Mouse (Mus musculus): ENCODE measurements around the gene Comt. TPM values are rescaled to one million over a fixed set of nuclear protein-coding genes. Genes with fewer than 3 reads are reported as not detected.
A peak's percentile ranks its signal among the peaks of the same experiment; 100 is the strongest.

Gene Comt
- polyA plus RNA-seq, 1 experiment from 2014 or later: 62.0 TPM

DNA sequence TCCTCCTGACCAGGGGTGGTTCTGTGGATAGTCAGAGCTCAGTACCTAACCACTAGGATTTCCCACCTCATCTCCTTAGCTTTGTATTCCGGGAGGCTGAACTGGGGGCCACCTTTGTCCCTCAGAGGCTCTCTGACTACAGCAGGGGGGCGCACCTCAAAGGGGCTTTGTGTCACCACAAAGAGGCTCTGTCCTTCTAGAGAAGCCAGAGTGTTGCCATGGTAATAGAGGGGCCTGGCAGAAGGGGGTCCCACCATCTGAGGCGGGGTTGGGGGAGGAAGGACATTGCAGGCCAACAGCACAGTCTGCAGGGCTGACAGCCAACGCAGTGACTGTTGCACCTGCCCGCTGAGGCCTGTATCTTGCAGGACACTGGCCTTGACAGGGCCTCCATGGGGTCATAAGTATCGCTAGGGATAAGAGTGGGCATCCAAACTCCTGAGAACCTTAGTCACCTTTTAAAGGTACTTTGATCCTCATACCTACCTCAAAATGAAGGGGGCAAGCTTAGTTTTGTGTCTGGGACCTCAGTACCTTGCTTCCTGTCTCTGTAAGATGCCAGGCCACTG lies 46.1 kb downstream of the Comt start:
- Histone ChIP-seq H3K36me3 (no peaks in the 10 kb centered on the region), H3K4me3 (peak overlapping the region; percentile 30), H3K9me3 (replicated peaks) (no peaks in the 10 kb centered on the region), H3K27ac (replicated peaks) (peak overlapping the region; percentile 93), H3K27me3 (ENCODE audit: low read depth, poor library complexity, severe bottlenecking) (no peaks in the 10 kb centered on the region), H3K4me1 (peaks cover 91% of the 10 kb centered on the region)
- 16% methylated on average over 6 of the region's 6 CpGs for WGBS
- peak; percentile 89 for DNase-seq (ENCODE audit: low spot score)

DNA sequence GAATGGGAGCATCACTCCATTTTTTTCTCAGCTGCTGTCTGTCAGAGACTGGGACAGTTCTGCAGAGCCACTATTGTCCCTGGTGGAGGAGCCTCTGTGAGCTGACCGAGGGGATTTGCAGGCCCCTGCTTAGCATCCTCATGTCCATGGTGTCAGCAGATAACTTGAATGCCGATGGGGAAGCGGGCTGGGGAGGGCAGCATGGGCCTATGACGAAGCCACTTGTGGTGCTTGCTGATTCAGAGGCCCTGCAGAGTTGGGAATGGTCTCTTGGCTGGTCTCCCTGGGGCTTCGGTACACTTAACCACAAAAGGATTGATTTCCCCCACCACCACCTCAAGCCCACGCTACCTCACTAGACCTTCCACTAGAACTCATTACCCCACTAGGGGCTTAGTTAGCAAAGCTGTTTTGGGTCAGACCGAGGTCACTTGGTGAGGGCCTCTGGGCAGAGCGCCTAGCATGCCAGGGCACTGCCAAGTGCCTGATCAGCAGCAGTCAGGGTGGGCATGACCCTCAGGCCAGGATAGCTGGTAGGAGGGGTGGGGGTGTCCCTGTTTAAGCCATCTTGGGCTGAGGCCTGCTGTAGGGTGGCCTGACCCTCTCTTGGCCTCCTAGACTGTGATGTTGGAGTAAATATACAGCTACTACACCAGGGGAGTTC lies 47.2 kb downstream of the Comt start:
- 65% methylated on average over 8 of the region's 8 CpGs for WGBS
- Histone ChIP-seq H3K36me3 (no peaks in the 10 kb centered on the region), H3K27ac (replicated peaks) (peak overlapping the region; percentile 93), H3K4me1 (peaks cover 84% of the 10 kb centered on the region), H3K27me3 (ENCODE audit: low read depth, poor library complexity, severe bottlenecking) (no peaks in the 10 kb centered on the region), H3K4me3 (no peak overlapping the region), H3K9me3 (replicated peaks) (no peaks in the 10 kb centered on the region)
- no peak for DNase-seq (ENCODE audit: low spot score)

DNA sequence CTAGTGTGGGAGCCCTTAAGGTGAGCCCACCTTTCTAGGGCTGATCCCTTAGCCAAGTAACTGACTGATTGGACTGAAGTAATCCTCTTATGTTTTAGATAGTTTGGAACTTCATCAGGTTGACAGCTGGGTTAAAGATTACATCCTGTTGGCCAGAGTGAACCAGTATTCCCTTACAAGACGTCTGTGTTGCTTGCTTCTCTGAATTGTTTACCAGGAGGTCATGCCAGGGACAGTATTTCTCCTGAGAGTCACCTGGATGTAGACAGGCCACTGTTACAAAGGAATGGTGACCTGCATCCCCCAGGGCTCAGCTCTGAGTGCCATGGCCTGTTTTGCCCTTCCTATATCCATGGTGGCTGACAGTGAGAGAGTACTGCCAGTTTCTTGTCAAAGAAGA lies 48.2 kb downstream of the Comt start:
- Histone ChIP-seq H3K9me3 (replicated peaks) (no peaks in the 10 kb centered on the region), H3K36me3 (no peaks in the 10 kb centered on the region), H3K27ac (replicated peaks) (peak overlapping the region; percentile 93), H3K4me1 (peaks cover 77% of the 10 kb centered on the region), H3K4me3 (no peak overlapping the region), H3K27me3 (ENCODE audit: low read depth, poor library complexity, severe bottlenecking) (no peaks in the 10 kb centered on the region)
- 50% methylated on average over 1 of the region's 1 CpGs for WGBS
- no peak for DNase-seq (ENCODE audit: low spot score)

DNA sequence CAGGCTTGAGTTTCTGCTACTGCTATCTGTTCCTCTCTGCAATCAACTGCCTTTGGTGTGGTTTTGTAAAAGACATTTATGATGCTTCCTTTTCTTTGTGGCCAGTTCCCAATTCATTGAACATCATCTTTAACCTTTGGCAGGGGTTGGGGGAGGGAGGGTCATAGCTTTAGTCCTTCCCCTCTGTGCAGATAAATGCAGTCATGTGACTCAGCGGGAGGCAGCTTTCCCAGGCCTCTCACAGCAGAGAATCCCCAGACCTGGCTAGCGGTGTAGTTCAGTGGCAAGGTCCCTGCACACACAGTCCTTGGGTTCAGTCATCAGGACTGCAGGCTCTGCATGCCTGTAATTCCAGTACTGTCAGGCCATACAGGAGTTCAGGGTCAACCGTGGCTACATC lies 49.4 kb downstream of the Comt start:
- H3K9me3 ChIP-seq (replicated peaks): no peaks in the 10 kb centered on the region
- 26% methylated on average over 3 of the region's 3 CpGs for WGBS
- peak overlapping the region; percentile 78 for H3K27ac ChIP-seq (replicated peaks)
- no peak overlapping the region for H3K4me3 ChIP-seq
- no peaks in the 10 kb centered on the region for H3K27me3 ChIP-seq (ENCODE audit: low read depth, poor library complexity, severe bottlenecking)
- peaks cover 64% of the 10 kb centered on the region for H3K4me1 ChIP-seq
- H3K36me3 ChIP-seq: 0 out of 2 replicates have a peak, but pooled peaks cover 4% of the 10 kb centered on the region
- DNase-seq (ENCODE audit: low spot score): peak; percentile 41

DNA sequence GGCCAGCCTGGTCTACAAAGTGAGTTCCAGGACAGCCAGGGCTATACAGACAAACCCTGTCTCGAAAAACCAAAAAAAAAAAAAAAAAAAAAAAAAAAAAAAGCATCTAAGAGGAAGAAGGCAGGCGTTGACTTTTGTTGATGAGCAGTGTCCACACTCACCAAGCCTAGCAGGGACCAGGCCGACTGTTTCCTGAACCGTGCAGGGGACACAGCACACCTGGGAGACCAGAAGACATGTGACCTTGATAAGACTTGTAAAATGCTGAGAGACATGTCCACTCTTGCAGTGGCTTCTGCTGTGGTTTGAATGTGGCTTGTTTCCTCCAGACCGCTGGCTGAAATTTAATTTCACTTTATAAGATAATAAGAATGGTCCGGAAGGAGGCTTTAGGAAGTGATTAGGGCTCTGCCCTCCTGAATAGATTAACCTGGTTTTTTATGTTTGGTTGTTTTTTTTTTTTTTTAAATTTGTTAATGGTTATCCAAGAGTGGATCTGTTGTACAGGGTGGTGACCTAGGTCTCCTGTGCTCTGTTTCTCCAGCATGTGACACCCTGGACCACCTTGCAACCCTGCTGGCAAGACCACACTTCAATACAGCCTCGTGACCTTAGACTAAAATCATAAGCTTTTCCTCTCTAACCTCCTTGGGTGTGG lies 50.2 kb downstream of the Comt start:
- peaks cover 56% of the 10 kb centered on the region for H3K4me1 ChIP-seq
- H3K9me3 ChIP-seq (replicated peaks): no peaks in the 10 kb centered on the region
- peaks cover 8% of the 10 kb centered on the region; the same call in 1 of the 2 replicates for H3K36me3 ChIP-seq
- H3K27ac ChIP-seq (replicated peaks): peak overlapping the region; percentile 78
- DNase-seq (ENCODE audit: low spot score): no peak
- no peaks in the 10 kb centered on the region for H3K27me3 ChIP-seq (ENCODE audit: low read depth, poor library complexity, severe bottlenecking)
- 83% methylated on average over 6 of the region's 7 CpGs for WGBS
- no peak overlapping the region for H3K4me3 ChIP-seq

DNA sequence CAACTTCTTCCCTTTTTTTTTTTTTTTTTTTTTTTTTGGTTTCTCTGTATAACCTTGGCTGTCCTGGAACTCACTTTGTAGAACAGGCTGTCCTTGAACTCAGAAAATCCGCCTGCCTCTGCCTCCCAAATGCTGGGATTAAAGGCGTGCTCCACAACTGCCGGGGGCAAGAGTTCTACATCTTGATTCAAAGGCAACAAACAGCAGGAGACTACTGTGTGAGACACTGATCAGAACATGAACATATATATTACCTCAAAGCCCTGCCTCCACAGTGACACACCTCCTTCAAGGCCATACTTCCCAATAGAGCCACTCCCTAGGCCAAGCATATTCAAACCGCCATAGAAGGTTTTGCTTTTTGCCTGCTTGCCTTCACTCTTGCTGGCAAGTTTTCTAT lies 53.0 kb downstream of the Comt start:
- 90% methylated on average over 4 of the region's 4 CpGs for WGBS

DNA sequence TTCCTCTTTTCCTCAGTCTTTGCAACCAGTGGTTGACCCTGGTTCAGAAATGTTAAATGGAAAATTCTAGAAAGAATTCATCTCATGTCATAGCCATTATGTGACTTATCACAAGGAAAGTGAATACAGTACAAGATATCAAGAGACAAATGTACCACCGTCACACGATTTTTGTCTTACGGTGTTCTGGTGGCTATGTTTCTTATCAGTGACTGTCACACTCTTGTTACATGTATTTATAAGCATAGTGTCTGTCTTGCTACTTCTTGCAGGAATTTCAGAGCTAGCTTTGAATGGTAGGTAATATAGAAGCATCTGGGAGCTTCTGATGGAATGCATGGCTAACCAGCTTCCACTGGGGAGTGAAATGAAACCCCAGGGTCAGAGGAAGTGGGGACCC lies 56.5 kb downstream of the Comt start:
- Histone ChIP-seq H3K4me3 (no peak overlapping the region), H3K27ac (replicated peaks) (no peak overlapping the region), H3K9me3 (replicated peaks) (no peaks in the 10 kb centered on the region), H3K36me3 (peaks cover 8% of the 10 kb centered on the region; the same call in 1 of the 2 replicates), H3K4me1 (peaks cover 6% of the 10 kb centered on the region), H3K27me3 (ENCODE audit: low read depth, poor library complexity, severe bottlenecking) (no peaks in the 10 kb centered on the region)
- 92% methylated on average over 3 of the region's 3 CpGs for WGBS
- DNase-seq (ENCODE audit: low spot score): no peak

More for the DNA sequence above, 53.0 kb downstream of the Comt start:
- DNase-seq (ENCODE audit: low spot score): no peak
- Histone ChIP-seq H3K27me3 (ENCODE audit: low read depth, poor library complexity, severe bottlenecking) (no peaks in the 10 kb centered on the region), H3K36me3 (peaks cover 8% of the 10 kb centered on the region; the same call in 1 of the 2 replicates), H3K27ac (replicated peaks) (no peak overlapping the region), H3K4me1 (peaks cover 28% of the 10 kb centered on the region), H3K4me3 (no peak overlapping the region), H3K9me3 (replicated peaks) (no peaks in the 10 kb centered on the region)

DNA sequence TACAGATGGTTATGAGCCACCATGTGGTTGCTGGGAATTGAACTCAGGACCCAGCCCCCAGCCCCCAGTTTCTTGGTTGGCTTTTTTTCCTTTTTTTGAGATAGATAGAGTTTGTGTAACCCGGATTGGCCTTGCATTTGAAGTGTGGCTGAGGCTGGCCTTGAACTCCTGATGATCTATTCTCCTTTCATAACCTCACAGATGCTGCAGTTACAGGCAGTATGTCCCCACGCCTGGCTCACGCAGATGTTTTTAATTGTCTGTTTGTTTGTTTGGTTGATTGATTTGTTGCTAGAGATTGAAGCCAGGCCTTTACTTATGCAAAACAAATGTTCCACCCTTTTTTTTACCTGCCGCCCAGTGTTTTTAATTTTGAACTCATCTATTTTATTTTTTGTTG lies 59.8 kb downstream of the Comt start:
- 88% methylated on average over 4 of the region's 4 CpGs for WGBS
- Histone ChIP-seq H3K4me1 (no peaks in the 10 kb centered on the region), H3K27ac (replicated peaks) (no peak overlapping the region), H3K36me3 (peaks cover 21% of the 10 kb centered on the region), H3K9me3 (replicated peaks) (0 out of 2 replicates have a peak, but pooled peaks cover 4% of the 10 kb centered on the region), H3K27me3 (ENCODE audit: low read depth, poor library complexity, severe bottlenecking) (no peaks in the 10 kb centered on the region), H3K4me3 (no peak overlapping the region)
- DNase-seq (ENCODE audit: low spot score): no peak

DNA sequence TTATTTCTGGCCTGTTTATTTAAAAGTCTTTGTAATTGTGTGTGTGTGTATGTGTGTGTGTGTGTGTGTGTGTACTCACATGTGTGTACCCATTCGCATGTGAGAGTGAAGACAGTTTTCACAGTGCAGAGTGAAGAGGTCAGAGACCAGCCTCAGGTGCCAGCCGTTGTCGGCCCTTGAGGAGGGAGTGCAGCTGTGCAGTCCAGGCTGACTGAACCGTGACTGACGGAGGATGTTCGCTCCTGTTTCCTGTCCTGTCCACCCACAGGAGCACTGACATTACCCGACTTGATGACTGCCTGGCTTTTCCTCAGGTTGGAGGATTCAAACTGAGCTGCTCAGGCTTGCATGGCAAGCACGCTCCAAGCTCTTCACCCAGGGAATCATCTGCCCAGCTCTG lies 63.7 kb downstream of the Comt start:
- H3K4me1 ChIP-seq: peaks cover 7% of the 10 kb centered on the region; the same call in 1 of the 2 replicates
- H3K27me3 ChIP-seq (ENCODE audit: low read depth, poor library complexity, severe bottlenecking): no peaks in the 10 kb centered on the region
- H3K9me3 ChIP-seq (replicated peaks): 0 out of 2 replicates have a peak, but pooled peaks cover 4% of the 10 kb centered on the region
- no peak overlapping the region for H3K4me3 ChIP-seq
- no peak overlapping the region for H3K27ac ChIP-seq (replicated peaks)
- H3K36me3 ChIP-seq: peaks cover 20% of the 10 kb centered on the region
- WGBS: 87% methylated on average over 8 of the region's 8 CpGs
- DNase-seq (ENCODE audit: low spot score): no peak

DNA sequence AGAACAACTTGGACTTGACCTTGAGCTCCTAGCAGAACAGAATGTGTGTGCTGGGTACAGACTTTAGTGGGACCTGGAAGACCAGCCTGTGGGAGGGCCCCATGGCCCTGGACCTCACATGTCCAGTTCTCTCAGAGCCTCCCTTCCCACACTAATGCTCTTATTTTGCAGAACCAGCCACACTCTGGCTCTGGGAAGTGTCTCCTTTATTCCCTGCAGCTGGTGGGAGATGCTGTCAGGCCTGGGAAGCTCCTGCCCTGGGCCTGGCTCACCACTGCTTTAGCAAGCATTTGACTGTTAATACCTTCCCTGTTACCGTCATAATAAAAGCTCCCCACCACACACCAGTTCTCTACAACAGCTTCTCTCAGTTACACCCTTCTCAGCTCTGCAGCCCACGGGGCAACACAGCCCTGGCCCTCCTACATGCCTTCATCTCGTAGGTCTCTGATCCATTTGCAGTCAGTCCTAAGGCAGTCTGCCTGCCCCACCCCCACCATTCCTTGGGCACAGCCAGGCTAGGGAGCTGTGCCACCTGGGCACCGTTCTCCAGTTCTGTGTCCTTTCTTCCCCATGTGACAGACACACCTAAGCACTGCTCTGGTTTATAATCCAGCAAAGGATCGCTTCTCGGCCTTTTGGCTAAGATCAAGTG lies 66.4 kb downstream of the Comt start:
- H3K9me3 ChIP-seq (replicated peaks): 0 out of 2 replicates have a peak, but pooled peaks cover 4% of the 10 kb centered on the region
- peak overlapping the region; percentile 46 for H3K27ac ChIP-seq (replicated peaks)
- H3K4me1 ChIP-seq: peaks cover 7% of the 10 kb centered on the region; the same call in 1 of the 2 replicates
- WGBS: 72% methylated on average over 6 of the region's 6 CpGs
- no peak overlapping the region for H3K4me3 ChIP-seq
- peaks cover 20% of the 10 kb centered on the region for H3K36me3 ChIP-seq
- H3K27me3 ChIP-seq (ENCODE audit: low read depth, poor library complexity, severe bottlenecking): no peaks in the 10 kb centered on the region
- no peak for DNase-seq (ENCODE audit: low spot score)

DNA sequence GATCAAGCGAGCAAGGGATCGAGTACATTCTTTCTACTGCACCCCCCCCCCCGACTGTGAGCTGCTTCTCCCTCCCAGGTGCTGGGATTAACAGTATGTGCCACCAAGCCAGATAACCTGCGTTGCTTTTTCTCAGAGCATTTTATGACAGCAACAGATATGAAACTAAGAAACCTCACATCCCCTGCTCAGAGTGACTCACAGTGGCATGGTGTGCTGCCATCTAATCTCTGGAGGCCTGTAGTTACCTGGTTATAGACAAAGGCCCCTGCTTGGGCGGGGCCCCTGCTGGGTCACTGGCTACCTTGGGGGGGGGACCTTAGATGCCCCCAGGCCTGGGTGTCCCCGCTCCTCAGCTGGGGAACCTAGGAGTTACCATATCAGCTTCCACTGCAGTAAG lies 68.7 kb downstream of the Comt start:
- 85% methylated on average over 6 of the region's 6 CpGs for WGBS
- Histone ChIP-seq H3K36me3 (peaks cover 15% of the 10 kb centered on the region), H3K27me3 (ENCODE audit: low read depth, poor library complexity, severe bottlenecking) (no peaks in the 10 kb centered on the region), H3K9me3 (replicated peaks) (no peaks in the 10 kb centered on the region), H3K4me3 (no peak overlapping the region), H3K27ac (replicated peaks) (no peak overlapping the region), H3K4me1 (peaks cover 7% of the 10 kb centered on the region; the same call in 1 of the 2 replicates)
- no peak for DNase-seq (ENCODE audit: low spot score)

DNA sequence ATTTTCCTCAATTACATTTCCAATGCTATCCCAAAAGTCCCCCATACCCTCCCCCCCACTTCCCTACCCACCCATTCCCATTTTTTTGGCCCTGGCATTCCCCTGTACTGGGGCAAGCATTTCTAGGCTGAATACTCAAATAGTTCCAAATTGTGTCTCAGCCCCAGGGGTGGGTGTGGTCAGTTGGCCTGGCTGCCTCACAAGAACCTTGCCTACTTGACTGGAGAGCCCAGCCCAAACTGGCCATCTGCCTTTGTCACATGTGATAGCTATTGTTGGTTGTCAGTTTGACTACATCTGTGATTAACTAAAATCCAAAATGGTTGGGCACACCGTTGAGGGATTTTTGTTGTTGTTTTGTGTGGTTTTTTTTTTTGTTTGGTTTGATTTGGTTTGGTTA lies 69.7 kb downstream of the Comt start:
- Histone ChIP-seq H3K9me3 (replicated peaks) (no peaks in the 10 kb centered on the region), H3K27ac (replicated peaks) (no peak overlapping the region), H3K36me3 (peaks cover 13% of the 10 kb centered on the region), H3K4me3 (no peak overlapping the region), H3K4me1 (peaks cover 8% of the 10 kb centered on the region; the same call in 1 of the 2 replicates), H3K27me3 (ENCODE audit: low read depth, poor library complexity, severe bottlenecking) (no peaks in the 10 kb centered on the region)
- DNase-seq (ENCODE audit: low spot score): no peak
- 91% methylated on average over 1 of the region's 1 CpGs for WGBS
